Mouse (Mus musculus): ENCODE measurements around the gene Spc25. TPM values are rescaled to one million over a fixed set of nuclear protein-coding genes. Genes with fewer than 3 reads are reported as not detected.
A peak's percentile ranks its signal among the peaks of the same experiment; 100 is the strongest.

Spc25 gene
- total RNA-seq, 2 experiments from 2014 or later = 359 to 429 TPM

DNA sequence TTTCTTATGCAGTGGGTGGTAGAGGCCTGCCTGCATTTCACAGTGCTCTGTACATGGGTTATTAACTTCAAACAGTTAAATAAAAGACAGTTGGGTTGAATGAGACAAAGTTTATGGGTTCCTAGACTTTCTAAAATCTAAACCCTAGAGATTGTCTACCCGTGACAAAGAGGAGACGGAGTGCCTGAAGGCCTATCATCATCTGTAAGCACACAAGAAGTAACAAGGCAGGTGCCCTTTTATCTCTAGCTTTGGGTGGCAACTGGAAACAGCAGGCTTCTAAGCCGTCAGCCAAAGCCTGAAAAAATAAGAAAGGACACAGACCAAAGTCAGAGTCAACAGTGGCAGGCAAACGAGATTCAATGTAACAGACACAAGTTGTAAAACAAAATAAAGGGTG is 16.8 kb downstream of the Spc25 start:
- no peak for ATAC-seq (replicated peaks; ENCODE audit: low FRiP score, poor library complexity, severe bottlenecking)

DNA sequence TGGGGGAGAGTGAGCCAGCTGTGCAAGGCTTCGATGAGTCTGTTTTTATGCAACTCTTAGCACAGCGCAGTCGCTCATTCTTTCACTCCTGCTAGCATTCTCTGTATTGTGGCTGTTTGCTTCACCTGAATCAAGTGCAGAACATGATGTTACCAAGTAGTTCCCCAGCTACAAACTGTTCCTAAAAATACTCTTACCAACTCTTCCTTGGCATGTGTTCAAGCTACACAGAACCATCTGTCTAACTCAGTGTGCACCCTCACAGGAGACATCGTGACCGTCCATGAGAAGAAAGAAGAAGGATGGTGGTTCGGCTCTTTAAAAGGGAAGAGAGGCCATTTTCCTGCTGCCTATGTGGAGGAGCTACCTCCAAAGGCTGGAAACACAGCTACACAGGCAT is 17.3 kb downstream of the Spc25 start:
- ATAC-seq (replicated peaks; ENCODE audit: low FRiP score, poor library complexity, severe bottlenecking) = no peak

DNA sequence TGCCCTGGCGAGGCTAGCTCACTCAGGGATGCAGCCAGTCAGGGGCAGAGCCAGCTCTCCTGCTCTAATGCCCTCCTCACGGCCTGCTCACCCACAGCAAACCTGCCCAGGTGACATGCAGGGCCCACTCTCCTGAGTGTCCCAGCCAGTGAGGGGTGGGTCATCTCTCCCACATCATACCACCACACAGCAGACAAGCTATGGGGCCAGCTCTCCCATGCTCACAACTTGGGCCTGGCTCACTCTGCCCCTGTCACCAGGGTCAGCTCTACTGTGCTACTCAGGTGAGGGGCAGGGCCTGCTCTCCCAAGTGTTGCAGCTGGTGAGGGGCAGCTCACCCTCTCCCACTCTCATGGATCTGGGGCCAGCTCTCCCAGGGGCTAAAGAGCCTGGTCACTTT is 18.0 kb downstream of the Spc25 start:
- ATAC-seq (replicated peaks; ENCODE audit: low FRiP score, poor library complexity, severe bottlenecking) = 0 out of 2 replicates have a peak, but pooled peaks have one; percentile 30

DNA sequence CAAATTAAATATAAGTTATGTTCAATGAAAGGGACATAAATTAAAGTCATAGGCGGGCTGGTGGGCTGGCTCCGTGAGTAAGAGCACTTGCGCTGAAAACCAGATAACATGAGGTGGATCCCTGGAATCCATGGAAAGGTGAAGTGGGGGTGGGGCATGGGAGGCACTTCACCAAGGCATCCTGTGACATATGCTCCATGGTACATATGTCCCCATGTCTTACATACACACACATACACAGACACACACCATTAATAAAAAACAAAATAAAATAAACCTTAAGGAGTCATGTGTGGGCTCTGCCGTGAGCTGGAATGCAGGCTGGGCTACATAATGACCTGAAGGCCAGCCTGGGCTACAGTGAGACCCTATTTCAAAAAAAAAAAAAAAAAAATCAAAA is 26.3 kb downstream of the Spc25 start:
- ATAC-seq (replicated peaks; ENCODE audit: low FRiP score, poor library complexity, severe bottlenecking) = no peak

DNA sequence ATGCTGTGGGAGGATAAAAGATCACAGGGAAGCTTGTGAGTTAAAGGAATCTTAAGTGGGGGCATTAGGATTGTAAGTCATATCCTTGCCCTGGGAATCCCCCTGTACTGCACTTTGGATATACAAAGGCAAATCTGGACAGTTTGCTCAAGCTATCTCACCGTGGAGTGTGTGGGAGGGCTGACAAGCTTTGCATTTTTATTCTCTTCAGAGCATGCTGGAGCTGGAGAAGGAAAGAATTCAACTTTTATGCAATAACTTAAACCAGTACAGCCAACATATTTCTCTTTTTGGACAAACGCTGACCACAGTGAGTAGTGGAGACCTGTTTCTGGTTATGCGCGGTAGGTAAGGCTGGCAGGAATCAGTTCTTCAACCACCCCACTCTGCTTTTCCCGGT is 30.7 kb downstream of the Spc25 start:
- ATAC-seq (replicated peaks; ENCODE audit: low FRiP score, poor library complexity, severe bottlenecking) = no peak

DNA sequence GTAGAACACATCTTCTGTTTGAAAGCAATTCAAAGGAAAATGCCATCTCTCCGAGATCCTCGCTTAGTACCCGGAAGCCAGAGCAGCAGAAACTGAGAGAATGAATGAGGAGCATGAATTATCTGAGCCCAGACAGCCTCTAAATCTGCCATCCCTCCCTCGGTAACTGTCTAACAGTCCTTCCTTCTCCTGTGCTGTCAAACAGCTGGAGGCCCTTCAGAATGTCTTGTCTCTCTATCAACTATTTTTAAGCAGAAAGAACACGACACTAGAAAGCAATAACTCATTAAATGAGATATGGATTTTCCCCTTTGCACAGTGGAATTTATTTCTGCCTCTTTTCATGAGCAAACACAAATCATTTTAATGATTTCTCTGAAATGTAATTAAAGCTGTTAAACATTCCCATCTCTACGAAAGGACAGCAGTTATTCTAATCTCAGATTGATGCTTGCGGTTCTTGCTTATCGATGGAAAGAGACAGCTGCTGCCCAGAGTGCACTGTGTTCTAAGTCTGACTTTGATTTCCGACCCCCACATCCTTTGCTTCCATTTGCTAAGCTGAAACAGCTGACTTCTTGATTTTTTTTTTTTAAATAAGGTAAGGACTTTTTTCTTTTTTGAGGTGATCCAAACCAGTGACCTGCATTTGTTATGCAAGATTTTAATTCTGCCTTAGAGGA is 35.5 kb downstream of the Spc25 start:
- no peak for ATAC-seq (replicated peaks; ENCODE audit: low FRiP score, poor library complexity, severe bottlenecking)

DNA sequence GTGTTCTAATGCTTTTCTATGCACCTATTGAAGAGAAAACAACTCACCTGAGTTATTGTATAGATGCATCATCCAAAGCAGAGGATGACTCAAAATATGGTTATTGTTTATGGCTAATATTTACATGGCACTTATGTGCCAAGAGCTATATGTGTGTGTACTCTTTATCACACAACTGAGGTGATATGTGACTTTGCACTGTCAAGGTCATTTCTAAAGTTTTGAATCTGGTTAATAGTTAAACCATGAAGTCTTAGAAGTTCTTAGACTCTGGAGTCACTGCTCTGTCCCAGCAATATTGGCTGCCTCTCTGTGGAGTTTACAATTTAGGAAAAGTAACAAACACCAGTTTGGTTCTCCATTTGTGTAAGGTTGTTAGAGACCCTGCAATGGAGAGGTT is 47.1 kb downstream of the Spc25 start:
- ATAC-seq (replicated peaks; ENCODE audit: low FRiP score, poor library complexity, severe bottlenecking) = no peak

DNA sequence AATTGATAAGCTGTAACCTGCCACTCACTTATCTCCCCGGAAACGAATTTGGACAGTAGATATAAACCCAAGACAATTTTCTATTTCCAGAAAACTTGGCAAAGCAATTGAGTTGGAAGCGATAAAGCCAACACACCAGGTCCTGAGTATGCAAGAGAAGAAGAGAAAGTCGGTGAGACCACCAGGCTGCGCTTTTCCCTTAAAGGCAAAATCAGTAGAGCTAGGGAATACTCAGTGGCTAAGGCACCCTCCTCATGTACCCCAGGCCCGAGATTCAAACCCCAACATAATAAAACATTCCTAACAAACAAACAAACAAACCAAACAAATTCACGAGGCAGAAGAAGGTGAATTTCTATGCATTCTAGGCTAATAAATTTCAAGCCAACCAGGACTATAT is 49.7 kb downstream of the Spc25 start:
- no peak for ATAC-seq (replicated peaks; ENCODE audit: low FRiP score, poor library complexity, severe bottlenecking)

DNA sequence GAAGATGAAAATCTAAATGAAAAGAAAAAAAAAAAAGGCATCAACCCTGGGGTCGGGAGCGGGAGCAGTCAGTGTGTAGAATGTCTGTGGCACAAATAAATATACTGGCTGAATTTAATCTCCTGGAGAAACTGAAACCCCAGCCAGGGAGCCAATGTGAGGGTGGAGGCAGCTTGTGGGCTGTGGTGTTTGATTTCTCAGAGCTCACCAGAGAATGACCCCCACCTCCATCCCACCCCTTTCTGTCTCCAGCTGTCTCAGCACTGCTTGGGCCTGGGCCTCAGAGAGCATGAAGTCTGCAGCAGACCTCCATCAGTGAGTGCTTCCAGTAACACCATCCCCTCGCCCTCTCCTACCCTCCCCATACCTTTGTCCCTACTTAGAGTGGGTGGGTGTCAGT is 50.1 kb downstream of the Spc25 start:
- no peak for ATAC-seq (replicated peaks; ENCODE audit: low FRiP score, poor library complexity, severe bottlenecking)

DNA sequence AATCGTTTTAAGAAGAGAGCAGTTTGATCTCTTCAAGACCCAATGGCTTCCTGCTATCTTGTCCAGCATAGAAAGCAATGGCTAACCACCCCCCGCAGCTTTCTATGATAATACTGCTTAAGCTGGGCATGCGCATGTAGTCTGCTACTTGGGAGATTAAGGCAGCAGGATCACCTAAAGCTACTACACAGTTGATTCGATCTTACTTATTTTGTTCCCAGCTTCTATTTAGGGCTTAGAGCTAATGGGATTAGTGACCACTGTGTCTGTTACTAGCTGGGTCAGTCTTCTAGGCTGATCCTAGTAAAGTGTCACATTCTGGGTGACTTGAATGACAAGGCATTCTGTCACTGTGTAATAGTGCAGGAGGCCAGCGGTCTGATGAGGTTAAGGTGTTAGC is 55.2 kb downstream of the Spc25 start:
- no peak for ATAC-seq (replicated peaks; ENCODE audit: low FRiP score, poor library complexity, severe bottlenecking)

DNA sequence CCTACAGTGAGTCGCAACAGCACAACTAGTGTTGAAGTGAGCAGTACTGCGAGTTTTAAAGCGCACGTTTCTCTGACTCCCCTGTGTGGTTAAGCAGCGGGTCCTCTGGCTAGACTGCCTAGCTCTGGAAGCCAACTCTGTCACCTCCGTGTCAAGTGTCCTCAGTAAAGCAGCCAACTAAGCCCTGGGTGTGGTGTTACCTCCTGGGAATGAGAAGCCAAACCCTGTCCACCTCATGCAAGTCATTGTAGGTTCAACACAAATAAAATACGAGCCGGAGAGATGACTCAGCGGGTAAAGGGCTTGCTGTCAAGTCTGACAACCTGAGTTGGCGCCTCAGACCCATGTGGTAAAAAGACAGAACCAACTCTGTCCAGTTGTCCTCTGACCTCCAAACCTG is 56.8 kb downstream of the Spc25 start:
- ATAC-seq (replicated peaks; ENCODE audit: low FRiP score, poor library complexity, severe bottlenecking) = no peak

DNA sequence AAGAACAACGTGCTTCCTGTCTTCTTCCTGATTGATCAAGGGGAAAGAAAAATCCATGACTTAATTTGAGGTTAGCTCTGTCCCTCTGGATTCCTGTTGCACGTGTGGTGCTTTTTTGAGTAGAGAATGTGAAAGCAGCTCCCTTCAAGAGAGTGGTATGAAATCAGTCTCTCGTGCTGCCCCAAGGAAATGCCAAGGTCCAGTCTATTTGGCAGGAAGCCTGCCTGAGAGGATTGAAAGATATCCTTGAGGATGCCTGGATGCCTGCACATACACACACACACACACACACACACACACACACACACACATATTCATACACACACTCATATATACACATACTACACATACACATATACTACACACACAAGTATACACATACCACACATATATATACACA is 57.3 kb downstream of the Spc25 start:
- no peak for ATAC-seq (replicated peaks; ENCODE audit: low FRiP score, poor library complexity, severe bottlenecking)

Other genes with a start within 250 kb of the Spc25 start
- gene Nostrin, start 70.4 kb downstream of the Spc25 start, total RNA-seq (2015; ENCODE audit: low replicate concordance) = 0.72 TPM in 1 of 2 replicates, not detected in the other
- gene Nostrin, start 70.4 kb downstream of the Spc25 start, total RNA-seq (2017; ENCODE audit: low replicate concordance) = not detected in 2 replicates
- gene G6pc2, start 4.9 kb upstream of the Spc25 start, total RNA-seq (2015; ENCODE audit: low replicate concordance) = not detected in 2 replicates
- gene G6pc2, start 4.9 kb upstream of the Spc25 start, total RNA-seq (2017; ENCODE audit: low replicate concordance) = not detected in 2 replicates
- not detected in 2 replicates for gene Abcb11, start 136.4 kb upstream of the Spc25 start, total RNA-seq (2015; ENCODE audit: low replicate concordance)
- not detected in 2 replicates for gene Abcb11, start 136.4 kb upstream of the Spc25 start, total RNA-seq (2017; ENCODE audit: low replicate concordance)
- gene Dhrs9, start 174.3 kb upstream of the Spc25 start, total RNA-seq (2015; ENCODE audit: low replicate concordance) = 1.4 and 7.5 TPM in 2 replicates
- 1.9 and 2.0 TPM in 2 replicates for gene Dhrs9, start 174.3 kb upstream of the Spc25 start, total RNA-seq (2017; ENCODE audit: low replicate concordance)

Data from erythroid progenitor cell, adult 5-6 weeks (primary cell).